Mouse (Mus musculus) ES-E14 (cell line): ENCODE measurements around the gene Pold3. TPM values are rescaled to one million over a fixed set of nuclear protein-coding genes. Genes with fewer than 3 reads are reported as not detected.

Source experiments
- DNase-seq: peaks from one replicate; pipeline ENCODE4 v3.0.0-alpha.2; 2013; ENCODE audit warnings: low read depth, low spot score
- H3K27ac ChIP-seq: 2 replicates; pipeline ENCODE4 v1.5.1; 2012; ENCODE audit warnings: low read depth, mild to moderate bottlenecking, low read length, moderate library complexity, mixed read lengths; ENCODE audit not compliant: poor library complexity, insufficient read depth, severe bottlenecking
- H3K36me3 ChIP-seq: 2 replicates; pipeline ENCODE4 v1.6.1; 2012; ENCODE audit warnings: mild to moderate bottlenecking, low read length, moderate library complexity, mixed read lengths; ENCODE audit not compliant: control insufficient read depth, poor library complexity, insufficient read depth, severe bottlenecking
- H3K4me1 ChIP-seq, 2 experiments: fragments of 150-350 bp in 1 of 2; sonication (generic) in 1 of 2; 2 replicates each; pipeline ENCODE4 v1.6.1; 2012; ENCODE audit warnings: low read length in 2 of 2, mild to moderate bottlenecking in 1 of 2, mixed read lengths in 1 of 2; ENCODE audit not compliant: control insufficient read depth in 2 of 2, insufficient read depth in 2 of 2, poor library complexity in 1 of 2
- H3K4me3 ChIP-seq, 2 experiments: fragments of 150-350 bp in 1 of 2; sonication (generic) in 1 of 2; 2 replicates each; pipeline ENCODE4 v1.5.1; 2012; ENCODE audit warnings: low read length in 2 of 2, low read depth in 1 of 2, mild to moderate bottlenecking in 1 of 2, mixed read lengths in 1 of 2; ENCODE audit not compliant: insufficient read depth in 1 of 2, poor library complexity in 1 of 2, severe bottlenecking in 1 of 2
- H3K9ac ChIP-seq: 2 replicates; pipeline ENCODE4 v1.6.1; 2012; ENCODE audit warnings: low read depth, mild to moderate bottlenecking, low read length, mixed read lengths; ENCODE audit not compliant: poor library complexity, insufficient read depth, severe bottlenecking
- H3K9me3 ChIP-seq: fragments of 150-350 bp; sonication (generic); 2 replicates; pipeline ENCODE4 v1.6.1; 2012; ENCODE audit warnings: low read depth, mild to moderate bottlenecking, low read length; ENCODE audit not compliant: control insufficient read depth, insufficient read depth
- CHD2 ChIP-seq: IDR thresholded peaks from 2 replicates; pipeline ENCODE4 v1.6.1; 2014; ENCODE audit warnings: mild to moderate bottlenecking, low read depth, low read length, inconsistent platforms
- HCFC1 ChIP-seq: IDR thresholded peaks from 2 replicates; pipeline ENCODE4 v1.6.1; 2012; ENCODE audit warnings: low read length, inconsistent platforms, borderline replicate concordance; ENCODE audit not compliant: insufficient read depth
- MAFK ChIP-seq: IDR thresholded peaks from 2 replicates; pipeline ENCODE4 v1.6.1; 2014; ENCODE audit warnings: mild to moderate bottlenecking, low read depth, low read length, inconsistent platforms; ENCODE audit not compliant: insufficient read depth
- ZC3H11A ChIP-seq: IDR thresholded peaks from 2 replicates; pipeline ENCODE4 v1.6.1; 2012; ENCODE audit warnings: low read depth, mild to moderate bottlenecking, inconsistent platforms, low read length, borderline replicate concordance
- ZNF384 ChIP-seq: IDR thresholded peaks from 2 replicates; pipeline ENCODE4 v1.6.1; 2012; ENCODE audit warnings: low read depth, low read length, inconsistent platforms
- in situ Hi-C, 2 experiments: fragments of 600-800 bp; cut with MboI; formaldehyde crosslinking; loops; one replicate each; pipeline ENCODE4 v1.15.1; 2025; ENCODE audit warnings: low sequenced_read_pairs in 2 of 2, inconsistent platforms in 1 of 2; ENCODE audit not compliant: unreplicated experiment in 2 of 2
- total RNA-seq: library from RNA; depleted of rRNA; stranded (reverse); fragments of 300-350 nt; gene quantifications from 2 replicates; pipeline ENCODE4 v1.2.3, GENCODE M21; 2012

Gene Pold3
- total RNA-seq, 1 experiment: 42.5 TPM

DNA sequence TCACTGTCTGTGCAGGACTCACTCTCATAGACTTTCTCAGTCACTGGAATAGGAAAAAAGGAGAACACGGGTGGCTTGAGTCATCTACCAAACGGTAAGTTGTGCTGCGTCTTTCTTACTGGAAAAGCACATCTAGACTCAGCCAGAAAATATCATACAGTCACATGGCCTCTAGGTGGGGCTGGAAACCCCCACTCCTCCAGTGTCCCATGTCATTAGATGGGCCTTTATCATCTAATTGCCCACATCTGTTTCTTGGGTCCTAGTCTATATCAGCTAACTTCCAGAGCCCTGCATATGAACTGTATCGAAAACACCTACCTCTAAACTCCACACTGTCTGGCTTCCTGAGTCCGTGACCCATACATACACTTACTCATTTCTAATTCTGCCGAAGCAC, 37.6 kb downstream of the Pold3 start:
- no peaks in the 10 kb centered on the region for H3K4me1 ChIP-seq
- in situ Hi-C loops: no loop called here
- no peak overlapping the region for H3K27ac ChIP-seq
- H3K9ac ChIP-seq: no peak overlapping the region
- no peak for TF ChIP-seq HCFC1
- TF ChIP-seq ZNF384: no peak
- no peak for TF ChIP-seq ZC3H11A
- H3K4me3 ChIP-seq: no peak overlapping the region
- no peak for DNase-seq
- H3K36me3 ChIP-seq: peaks cover 40% of the 10 kb centered on the region
- H3K9me3 ChIP-seq: no peaks in the 10 kb centered on the region

DNA sequence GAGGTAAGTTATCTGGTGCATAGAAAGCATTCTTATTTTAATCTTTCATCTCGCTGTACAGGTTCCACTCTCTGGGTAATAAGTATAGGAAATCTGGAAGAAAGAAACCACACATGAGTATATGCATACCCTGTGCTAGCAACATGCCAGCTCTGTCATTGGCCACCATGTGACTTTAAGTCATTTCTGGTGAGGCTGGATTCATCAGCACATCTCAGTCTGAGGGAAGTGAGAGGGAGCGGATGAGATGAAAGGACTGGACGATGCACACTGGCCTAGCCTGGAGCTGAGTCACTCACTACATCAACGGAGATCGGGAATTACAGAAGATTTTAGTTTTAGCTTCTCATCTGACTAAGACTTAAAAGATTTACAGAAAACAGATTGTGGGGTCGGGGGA, 38.5 kb downstream of the Pold3 start:
- no peaks in the 10 kb centered on the region for H3K4me1 ChIP-seq
- H3K9ac ChIP-seq: no peak overlapping the region
- H3K36me3 ChIP-seq: peaks cover 36% of the 10 kb centered on the region
- no peaks in the 10 kb centered on the region for H3K9me3 ChIP-seq
- in situ Hi-C loops: no loop called here
- no peak for TF ChIP-seq ZNF384
- TF ChIP-seq HCFC1: no peak
- TF ChIP-seq ZC3H11A: no peak
- no peak for TF ChIP-seq CHD2
- no peak for TF ChIP-seq MAFK
- no peak overlapping the region for H3K27ac ChIP-seq
- DNase-seq: no peak
- no peak overlapping the region for H3K4me3 ChIP-seq

DNA sequence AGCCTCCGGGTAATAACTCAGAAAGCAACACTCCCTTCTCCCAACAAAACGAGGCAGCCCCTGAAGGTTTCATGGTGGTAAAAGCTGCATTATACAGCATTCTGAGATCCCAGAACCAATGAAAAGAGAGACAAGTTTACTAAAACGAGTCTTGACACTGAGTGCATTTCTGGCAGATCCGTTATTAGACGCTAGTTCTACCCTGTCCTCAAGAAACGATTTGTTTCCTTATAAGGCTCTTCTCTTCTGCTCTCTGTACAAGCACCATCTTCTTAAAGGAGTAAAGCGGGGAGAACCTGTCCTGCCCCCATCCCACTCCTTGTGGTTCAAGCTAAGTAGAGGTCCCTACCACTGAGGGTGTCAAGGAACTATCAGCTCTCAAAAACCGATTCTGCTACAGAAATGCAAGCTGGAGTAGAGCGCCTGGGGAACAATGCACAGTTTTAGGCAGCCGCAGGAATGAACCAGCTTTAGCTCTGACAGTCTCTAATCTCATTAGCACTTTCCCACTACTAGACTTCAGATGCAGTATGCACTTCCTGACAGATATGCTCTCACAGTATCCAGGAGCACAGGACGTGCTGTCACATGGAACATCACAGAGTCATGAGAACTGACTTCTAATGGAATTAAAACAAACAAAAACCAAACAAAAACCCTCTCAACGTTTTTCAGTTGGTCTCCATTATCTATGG, 41.1 kb downstream of the Pold3 start:
- Histone ChIP-seq H3K36me3 (peaks cover 22% of the 10 kb centered on the region), H3K9ac (no peak overlapping the region), H3K4me3 (no peak overlapping the region), H3K9me3 (no peaks in the 10 kb centered on the region), H3K27ac (no peak overlapping the region), H3K4me1 (no peaks in the 10 kb centered on the region)
- TF ChIP-seq HCFC1 (no peak), CHD2 (no peak), MAFK (no peak), ZNF384 (no peak)
- in situ Hi-C loops: no loop called here
- DNase-seq: no peak

DNA sequence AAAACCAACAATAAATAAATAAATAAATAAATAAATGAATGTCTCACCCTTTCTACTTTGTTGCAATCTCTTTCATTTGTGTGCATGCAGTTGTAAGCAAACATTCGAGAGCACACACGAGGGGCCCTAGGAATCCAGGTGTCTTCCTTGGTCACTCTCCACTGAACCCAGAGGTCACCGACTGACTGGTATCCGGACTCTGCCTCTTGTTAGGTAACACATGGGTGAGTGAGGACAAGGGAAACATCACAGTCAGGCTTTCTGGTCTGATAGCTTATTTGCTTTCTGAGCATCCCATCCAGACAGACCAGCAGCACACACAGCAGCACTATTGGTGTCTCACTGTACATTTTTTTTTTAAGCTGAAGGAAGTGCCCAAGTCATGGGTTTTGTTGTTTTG, 44.3 kb downstream of the Pold3 start:
- Histone ChIP-seq H3K4me3 (no peak overlapping the region), H3K27ac (no peak overlapping the region), H3K9me3 (no peaks in the 10 kb centered on the region), H3K4me1 (no peaks in the 10 kb centered on the region), H3K9ac (no peak overlapping the region), H3K36me3 (peaks cover 2% of the 10 kb centered on the region; the same call in 1 of the 2 replicates)
- TF ChIP-seq HCFC1 (no peak), ZC3H11A (no peak), CHD2 (no peak), MAFK (no peak), ZNF384 (no peak)
- in situ Hi-C loops: no loop called here
- DNase-seq: no peak

DNA sequence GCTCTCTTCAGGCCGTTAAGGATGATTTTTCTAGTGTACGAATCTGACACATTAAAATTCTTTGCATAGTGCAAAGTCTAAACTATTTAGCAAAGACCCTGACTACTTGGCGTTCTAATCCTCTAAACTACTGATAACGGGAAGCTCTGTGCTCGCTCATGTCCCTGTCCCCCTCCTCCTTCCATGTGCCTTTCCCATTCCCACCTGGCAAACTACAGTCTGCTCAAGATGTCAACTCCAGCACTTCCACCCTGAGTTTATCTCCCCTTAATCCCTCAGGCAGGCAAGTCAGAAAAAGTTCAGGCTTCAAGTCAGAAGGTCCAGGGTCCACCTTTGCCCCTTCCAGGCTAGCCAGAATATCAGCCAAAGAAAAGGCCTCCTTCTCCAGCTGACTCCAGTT, 45.1 kb downstream of the Pold3 start:
- no peak for TF ChIP-seq MAFK
- in situ Hi-C loops: no loop called here
- H3K9ac ChIP-seq: no peak overlapping the region
- no peak overlapping the region for H3K27ac ChIP-seq
- no peak overlapping the region for H3K4me3 ChIP-seq
- no peaks in the 10 kb centered on the region for H3K4me1 ChIP-seq
- DNase-seq: no peak
- H3K36me3 ChIP-seq: peaks cover 2% of the 10 kb centered on the region; the same call in 1 of the 2 replicates
- no peaks in the 10 kb centered on the region for H3K9me3 ChIP-seq
